Mouse (Mus musculus) left cerebral cortex, adult 2 months (tissue): ENCODE measurements at regions not wholly inside any gene's neighbourhood (a gene's known extent, or its start where the extent isn't known, plus 50 kb on each side); places are given as distances from the start of the nearest gene placed in this dataset.
"Not testable (repeated sequence)": the region's sequence is repeated elsewhere in the genome, so short reads cannot be mapped to it uniquely, and the experiment has no call there.

Experiments
- DNase-seq, 2 experiments: peaks; one replicate each; pipeline ENCODE4 v3.0.0; 2021 to 2022; ENCODE audit warnings: low spot score in 2 of 2, mixed read lengths in 1 of 2; ENCODE audit errors: extremely low spot score in 1 of 2
- H3K27ac ChIP-seq: fragments of 200-600 bp; 2 replicates; pipeline ENCODE4 v1.8.1; 2022
- H3K4me3 ChIP-seq: fragments of 200-600 bp; 2 replicates; pipeline ENCODE4 v1.8.1; 2022
- CTCF ChIP-seq: fragments of 200-600 bp; IDR thresholded peaks from 2 replicates; pipeline ENCODE4 v1.8.1; 2022; ENCODE audit warnings: antibody characterized with exemption, mild to moderate bottlenecking, moderate library complexity
- intact Hi-C: fragments of 180-260 bp; cut with DNase I; formaldehyde crosslinking; loops from one replicate; pipeline ENCODE4 v1.15.1; 2025

DNA sequence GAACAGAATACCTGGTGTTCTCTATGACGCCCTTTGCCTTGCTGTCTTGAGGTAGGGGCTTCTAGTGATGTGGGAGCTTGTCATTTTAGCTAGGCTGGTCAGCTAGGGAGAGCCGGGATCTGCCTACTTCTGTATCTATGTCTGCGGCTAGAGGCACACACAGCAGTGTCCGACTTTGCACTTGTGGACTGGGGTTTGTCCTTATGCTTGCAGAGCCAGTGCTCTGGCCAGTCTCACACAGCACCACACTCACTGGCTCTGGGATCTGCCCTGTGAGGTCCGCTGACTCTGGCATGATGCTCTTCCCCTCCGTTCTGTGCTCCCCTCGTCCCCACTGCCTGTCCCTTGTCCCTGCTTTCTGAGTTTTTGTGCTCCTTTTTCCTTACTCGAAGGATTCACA, 275.3 kb downstream of the Etnk1 start:
- Histone ChIP-seq H3K27ac (no peak overlapping the region), H3K4me3 (no peak overlapping the region)
- intact Hi-C loops = no loop called here
- no peak for TF ChIP-seq CTCF
- DNase-seq = no peak

DNA sequence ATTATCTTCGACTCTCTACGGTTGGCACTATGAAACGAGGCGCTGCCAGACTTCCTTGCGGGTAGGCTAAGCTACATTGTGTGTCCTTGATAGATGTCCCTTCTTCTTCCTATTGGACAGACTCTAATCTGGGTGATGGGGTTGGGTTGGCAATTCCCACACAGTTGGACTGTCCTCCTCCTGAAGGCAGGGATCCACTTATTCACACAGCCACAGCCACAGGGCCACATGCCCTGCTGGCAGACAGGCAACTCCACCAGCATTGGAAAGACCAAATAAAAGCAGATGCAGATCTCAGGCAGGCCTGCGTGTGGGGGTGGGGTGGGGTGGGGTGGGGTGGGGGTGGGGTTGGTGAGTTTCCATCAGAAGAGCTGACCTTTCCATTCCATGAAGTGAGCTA, 276.4 kb downstream of the Etnk1 start:
- TF ChIP-seq CTCF = no peak
- intact Hi-C loops = no loop called here
- H3K4me3 ChIP-seq = no peak overlapping the region
- H3K27ac ChIP-seq = no peak overlapping the region
- DNase-seq = no peak

DNA sequence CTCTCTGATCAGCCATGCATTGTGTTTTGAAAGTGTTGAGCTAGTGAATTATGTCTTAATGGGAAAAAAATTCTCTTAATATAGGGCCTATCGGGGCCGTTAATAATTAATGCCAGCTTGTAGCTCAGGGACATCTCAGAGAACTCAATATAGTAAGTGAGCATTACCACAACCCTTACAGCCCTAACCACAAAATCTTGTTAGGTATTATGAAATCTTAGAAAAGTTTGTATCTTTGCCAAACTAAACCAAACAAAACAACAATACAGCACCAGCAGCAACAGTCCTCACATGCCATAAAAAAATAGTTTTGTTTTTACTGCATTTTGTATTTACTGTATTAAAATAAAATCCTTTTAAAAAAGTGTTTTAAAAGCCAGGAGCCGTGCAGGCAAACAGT, 277.8 kb downstream of the Etnk1 start:
- Histone ChIP-seq H3K4me3 (no peak overlapping the region), H3K27ac (no peak overlapping the region)
- intact Hi-C loops = no loop called here
- TF ChIP-seq CTCF = no peak
- DNase-seq = no peak

DNA sequence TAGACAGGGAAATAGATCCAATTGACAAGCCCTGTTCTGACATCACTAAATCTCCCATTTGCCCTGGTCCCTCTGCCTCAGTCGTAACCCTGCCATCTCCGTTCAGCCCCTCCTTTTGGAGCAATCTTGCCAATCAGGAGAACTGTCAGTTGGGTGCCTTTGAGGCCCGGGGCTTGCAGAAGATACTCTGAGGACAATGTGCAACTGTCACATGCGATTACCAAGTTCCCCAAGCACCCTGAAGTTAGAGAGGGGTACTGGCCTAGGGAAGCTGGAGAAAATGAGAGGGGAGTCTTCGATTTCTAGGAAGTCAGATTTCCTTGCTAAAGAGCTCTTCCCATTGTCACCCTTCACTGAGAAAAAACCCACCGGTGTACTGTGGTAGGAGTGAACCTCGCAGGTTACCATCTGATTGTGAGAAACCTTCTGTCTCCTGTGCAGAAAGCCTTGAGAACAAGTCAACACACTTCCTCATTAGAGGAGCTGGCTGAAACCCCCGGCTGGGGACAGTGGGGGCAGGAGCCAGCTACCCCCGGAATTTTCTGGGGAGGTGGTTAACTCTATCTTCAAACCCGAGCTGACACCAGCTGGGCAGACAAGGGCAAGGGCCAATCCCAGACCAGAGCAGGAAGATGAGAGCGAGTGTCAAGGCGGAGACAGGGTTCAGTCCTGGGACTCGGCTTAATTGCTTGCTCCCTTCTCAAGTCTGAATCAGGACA, 279.0 kb downstream of the Etnk1 start:
- H3K27ac ChIP-seq = no peak overlapping the region
- no peak for DNase-seq
- TF ChIP-seq CTCF = no peak
- intact Hi-C loops = no loop called here
- H3K4me3 ChIP-seq = no peak overlapping the region

DNA sequence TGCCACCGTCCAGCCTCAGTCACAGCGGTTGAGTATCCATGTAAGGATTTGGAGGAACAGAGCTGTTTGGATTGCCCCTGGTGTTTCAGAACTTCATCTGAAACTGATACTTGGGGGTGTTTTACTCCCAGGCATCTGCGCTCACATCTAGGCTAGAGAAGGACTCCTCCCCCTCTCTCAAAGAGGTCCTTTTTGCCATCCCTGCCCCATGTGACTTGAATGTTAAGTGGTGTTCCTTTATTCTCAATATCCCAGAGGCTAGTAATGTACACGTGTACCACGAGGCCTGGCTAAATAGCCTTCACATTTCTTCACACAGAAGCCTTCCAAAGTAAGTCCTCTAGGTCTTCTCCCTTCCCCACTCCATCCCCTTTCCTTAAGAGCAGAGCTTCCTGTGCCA, 280.0 kb downstream of the Etnk1 start:
- intact Hi-C loops = no loop called here
- Histone ChIP-seq H3K4me3 (no peak overlapping the region), H3K27ac (no peak overlapping the region)
- TF ChIP-seq CTCF = no peak
- no peak for DNase-seq

DNA sequence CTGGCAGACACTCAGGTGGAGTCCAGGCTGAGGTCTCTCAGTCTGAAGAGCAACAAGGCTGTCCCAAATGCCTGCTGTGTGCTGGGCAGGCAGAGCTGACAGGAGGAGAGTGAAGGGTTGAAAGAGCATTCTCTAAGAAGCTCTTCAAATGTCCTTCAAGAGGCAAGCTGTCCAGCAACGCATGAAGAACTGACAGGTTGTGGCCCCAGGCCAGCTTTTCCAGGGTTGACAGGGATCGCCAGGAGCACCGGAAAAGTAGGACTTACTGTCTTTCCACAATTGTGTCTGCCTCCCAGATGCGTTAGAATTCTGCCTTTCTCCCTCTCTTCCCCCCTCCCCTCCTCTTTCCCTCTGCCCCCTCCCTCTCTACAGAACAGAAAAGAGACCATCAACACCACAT, 282.1 kb downstream of the Etnk1 start:
- no peak for TF ChIP-seq CTCF
- H3K4me3 ChIP-seq = no peak overlapping the region
- intact Hi-C loops = no loop called here
- no peak overlapping the region for H3K27ac ChIP-seq
- DNase-seq = no peak

DNA sequence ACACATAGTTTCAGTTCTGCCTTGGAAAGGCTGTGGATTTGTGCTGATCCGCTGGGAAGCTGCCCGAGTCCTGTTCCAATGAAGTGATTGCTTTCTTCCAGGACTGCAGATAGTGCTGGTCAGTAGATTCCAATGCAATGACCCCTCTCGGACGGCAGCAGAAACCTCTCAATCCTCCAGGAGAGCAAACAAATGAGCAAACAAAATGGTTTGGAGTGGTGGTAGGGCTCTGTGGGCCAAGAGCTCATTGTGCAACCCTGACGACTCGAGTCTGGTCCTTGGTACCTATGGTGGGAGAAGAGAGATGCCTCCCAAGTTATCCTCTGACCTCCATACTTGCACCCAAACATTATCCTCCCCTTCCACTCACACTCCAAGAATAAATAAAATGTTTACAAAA, 284.8 kb downstream of the Etnk1 start:
- Histone ChIP-seq H3K27ac (no peak overlapping the region), H3K4me3 (no peak overlapping the region)
- no peak for DNase-seq
- intact Hi-C loops = no loop called here
- TF ChIP-seq CTCF = no peak

DNA sequence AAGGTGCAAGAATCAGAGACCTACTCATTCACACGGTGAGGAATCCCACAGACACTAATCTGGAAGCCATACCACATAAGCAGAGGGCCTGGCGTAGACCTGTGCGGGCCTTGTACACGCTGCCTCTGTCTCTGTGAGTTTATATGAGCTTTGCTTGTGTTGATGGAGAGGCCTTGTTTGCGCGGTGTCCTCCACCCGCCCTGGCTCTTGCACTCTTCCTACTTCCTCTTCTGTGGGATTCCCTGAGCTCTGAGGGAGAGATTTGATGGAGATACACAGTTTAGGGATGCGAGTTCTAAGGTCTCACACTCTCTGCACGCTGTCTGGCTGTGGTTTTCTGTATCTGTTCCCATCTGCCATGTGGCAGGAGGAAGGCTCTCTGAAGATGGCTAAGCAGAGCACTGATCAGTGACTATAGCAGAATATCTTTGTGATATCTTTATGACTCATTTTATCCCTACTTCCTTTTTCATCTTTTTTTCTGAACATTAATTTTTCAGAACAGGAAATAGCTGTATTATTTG, 287.7 kb downstream of the Etnk1 start:
- intact Hi-C loops = no loop called here
- TF ChIP-seq CTCF = no peak
- no peak overlapping the region for H3K27ac ChIP-seq
- H3K4me3 ChIP-seq = no peak overlapping the region
- DNase-seq = no peak

DNA sequence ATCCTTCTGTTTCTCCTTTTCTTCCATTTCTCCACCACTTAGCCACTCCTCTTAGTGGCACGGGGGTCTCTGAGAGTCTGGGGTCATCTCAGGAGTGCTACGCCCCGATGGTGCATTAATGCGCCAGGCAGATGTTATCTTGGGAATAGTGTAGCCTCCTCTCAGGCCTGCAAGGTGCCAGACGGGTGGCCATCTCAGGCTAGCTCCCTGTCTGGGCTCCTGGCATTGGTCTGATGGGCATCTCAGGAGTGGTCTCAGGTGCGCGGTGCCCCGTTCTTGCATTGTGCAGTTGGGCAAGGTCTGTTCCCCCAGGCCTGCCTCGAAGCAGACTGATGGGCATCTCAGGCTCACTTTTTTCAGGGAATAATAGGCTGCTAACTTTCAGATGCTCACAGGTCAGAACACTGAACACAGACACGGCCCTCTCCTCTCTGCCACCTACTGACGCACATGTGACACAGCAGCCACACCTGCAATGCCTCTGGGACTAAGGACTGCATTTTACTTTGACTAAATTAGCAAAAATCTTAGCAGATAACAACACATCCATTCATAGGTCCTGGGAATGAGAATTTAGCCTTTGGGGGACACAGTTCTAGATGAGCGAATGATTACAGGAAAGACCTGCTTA, 298.0 kb downstream of the Etnk1 start:
- H3K27ac ChIP-seq = no peak overlapping the region
- intact Hi-C loops = no loop called here
- H3K4me3 ChIP-seq = no peak overlapping the region
- peak; percentile 44 for TF ChIP-seq CTCF
- no peak for DNase-seq

DNA sequence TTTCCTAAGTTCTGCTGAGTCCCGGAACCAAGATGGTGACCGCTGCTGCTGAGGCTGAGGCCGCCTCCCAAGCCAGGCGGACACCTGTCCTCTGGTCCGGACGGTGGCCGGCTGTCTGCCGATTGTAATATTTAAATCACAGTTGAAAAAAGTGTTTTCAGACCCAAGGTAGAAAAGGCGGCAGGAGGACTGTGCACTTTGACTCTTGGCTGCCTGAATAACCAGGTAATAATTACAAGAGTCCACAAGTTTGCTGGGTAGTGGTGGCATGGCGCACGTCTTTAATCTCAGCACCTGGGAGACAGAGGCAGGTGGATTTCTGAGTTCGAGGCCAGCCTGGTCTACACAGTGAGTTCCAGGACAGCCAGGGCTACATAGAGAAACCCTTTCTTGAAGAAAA, 305.7 kb downstream of the Etnk1 start:
- DNase-seq, H3K4me3 ChIP-seq, intact Hi-C loops, H3K27ac ChIP-seq: not testable (repeated sequence)

DNA sequence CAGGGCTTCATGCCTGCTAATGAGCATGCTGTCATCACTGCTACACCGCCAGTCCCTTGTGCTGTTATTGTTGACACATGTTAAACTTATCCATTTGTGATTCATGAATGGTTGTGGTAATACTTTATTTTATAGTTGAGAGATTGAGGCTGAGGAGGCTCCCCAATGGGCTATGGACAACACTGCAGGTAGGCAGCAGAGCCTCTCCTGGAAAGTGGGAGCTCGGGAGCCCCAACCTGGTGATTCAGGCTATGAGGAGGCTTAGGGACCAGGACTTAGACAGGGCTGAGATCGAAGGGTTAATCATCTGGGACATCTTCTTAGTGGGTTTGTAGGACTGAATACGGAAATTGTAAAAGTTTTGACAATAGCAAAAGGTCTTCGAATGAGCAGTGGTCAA, 307.4 kb downstream of the Etnk1 start:
- intact Hi-C loops = no loop called here
- TF ChIP-seq CTCF = no peak
- Histone ChIP-seq H3K4me3 (no peak overlapping the region), H3K27ac (no peak overlapping the region)
- no peak for DNase-seq

DNA sequence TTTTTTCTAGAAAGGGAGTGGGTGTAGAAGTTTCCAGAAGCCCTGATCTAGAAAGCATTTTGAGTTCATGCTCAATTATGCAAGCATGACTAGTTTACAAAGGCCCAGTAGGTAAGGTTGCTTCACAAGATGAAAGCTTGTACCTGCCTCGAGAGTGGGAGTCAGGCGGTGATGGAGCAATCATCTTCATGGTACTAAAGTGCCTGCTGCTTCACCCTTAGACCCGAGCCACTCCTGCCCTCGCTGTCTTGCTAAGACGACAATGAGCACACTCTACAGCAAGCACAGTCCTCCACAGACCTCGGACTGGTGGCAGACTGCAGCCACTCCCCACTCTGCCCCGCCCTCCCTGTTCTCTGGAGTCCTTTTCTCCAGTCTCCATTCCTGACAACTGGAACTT, 308.3 kb downstream of the Etnk1 start:
- DNase-seq = no peak

DNA sequence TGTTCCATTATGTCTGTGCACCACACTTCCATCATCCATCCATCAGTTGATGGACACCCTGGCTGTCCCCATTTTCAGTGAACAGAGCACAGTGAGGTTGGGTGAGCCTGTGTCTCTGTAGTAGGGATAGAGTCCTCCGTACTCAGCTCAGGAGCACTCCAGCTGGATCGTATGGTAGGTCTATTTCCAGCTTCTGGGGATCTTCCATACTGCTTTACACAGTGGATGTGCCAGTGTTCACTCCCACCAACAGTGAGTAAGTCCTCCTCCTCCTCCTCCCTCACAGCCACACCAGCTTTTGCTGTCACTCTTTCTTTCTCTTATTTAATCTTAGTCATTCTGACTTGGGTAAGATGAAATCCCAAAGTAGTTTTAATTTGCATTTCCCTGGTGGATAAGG, 310.4 kb downstream of the Etnk1 start:
- no peak; the same call in 1 of the 2 replicates for TF ChIP-seq CTCF
- Histone ChIP-seq H3K4me3 (no peak overlapping the region), H3K27ac (no peak overlapping the region)
- peak; percentile 21 to 58 for DNase-seq
- intact Hi-C loops = loop anchor here (2.0 to 5.0 kb wide), 3 partner anchors 45 to 149 kb away; no protein-coding TSS in a partner anchor

More for the DNA sequence above, 308.3 kb downstream of the Etnk1 start:
- Histone ChIP-seq H3K4me3 (no peak overlapping the region), H3K27ac (no peak overlapping the region)
- intact Hi-C loops = loop anchor here (5.0 kb wide), 1 partner anchor 63 kb away; no protein-coding TSS in a partner anchor
- TF ChIP-seq CTCF = no peak
